Mouse (Mus musculus) MEL (cell line): ENCODE data around the gene 9230102O04Rik. TPM values are rescaled to one million over a fixed set of nuclear protein-coding genes. Genes with fewer than 3 reads are reported as not detected.

Source experiments
- DNase-seq: peaks from one replicate; pipeline ENCODE4 v3.0.0; 2011; ENCODE audit warnings: low read depth, low spot score
- H3K27ac ChIP-seq: 2 replicates; pipeline ENCODE4 v1.5.1; 2012; ENCODE audit warnings: low read depth, mild to moderate bottlenecking, control low read depth, low read length, moderate library complexity; ENCODE audit not compliant: control insufficient read depth
- H3K27me3 ChIP-seq, 2 experiments: fragments of 150-350 bp in 1 of 2; sonication (generic) in 1 of 2; 2 replicates each; pipeline ENCODE4 v1.6.1; 2012; ENCODE audit warnings: low read length in 2 of 2, mild to moderate bottlenecking in 2 of 2, improper control_type of control experiment in 1 of 2, moderate library complexity in 1 of 2; ENCODE audit not compliant: insufficient read depth in 2 of 2, control insufficient read depth in 1 of 2
- H3K36me3 ChIP-seq, 2 experiments: 2 replicates each; pipeline ENCODE4 v1.6.1; 2012 to 2014; ENCODE audit warnings: low read length in 2 of 2, improper control_type of control experiment in 1 of 2, inconsistent platforms in 1 of 2, mild to moderate bottlenecking in 1 of 2; ENCODE audit not compliant: insufficient read depth in 2 of 2, control insufficient read depth in 1 of 2
- H3K4me1 ChIP-seq, 2 experiments: fragments of 150-350 bp in 1 of 2; sonication (generic) in 1 of 2; 2 replicates each; pipeline ENCODE4 v1.6.1; 2012; ENCODE audit warnings: low read length in 2 of 2, improper control_type of control experiment in 1 of 2, mild to moderate bottlenecking in 1 of 2; ENCODE audit not compliant: insufficient read depth in 2 of 2, control insufficient read depth in 1 of 2
- H3K4me3 ChIP-seq, 2 experiments: fragments of 150-350 bp in 1 of 2; sonication (generic) in 1 of 2; 2 replicates each; pipeline ENCODE4 v1.5.1; 2012; ENCODE audit warnings: low read depth in 2 of 2, low read length in 2 of 2, mild to moderate bottlenecking in 2 of 2, moderate library complexity in 2 of 2, control low read depth in 1 of 2, improper control_type of control experiment in 1 of 2; ENCODE audit not compliant: control insufficient read depth in 1 of 2, insufficient read depth in 1 of 2
- H3K79me2 ChIP-seq: 2 replicates; pipeline ENCODE4 v1.6.1; 2012; ENCODE audit warnings: mild to moderate bottlenecking, low read length, moderate library complexity; ENCODE audit not compliant: control insufficient read depth, poor library complexity, insufficient read depth
- H3K9ac ChIP-seq: 2 replicates; pipeline ENCODE4 v1.6.1; 2012; ENCODE audit warnings: low read depth, mild to moderate bottlenecking, control low read depth, low read length, moderate library complexity; ENCODE audit not compliant: control insufficient read depth, poor library complexity, severe bottlenecking
- H3K9me3 ChIP-seq: fragments of 150-350 bp; sonication (generic); replicated peaks from 2 replicates; pipeline ENCODE4 v1.6.1; 2012; ENCODE audit warnings: mild to moderate bottlenecking, low read length, improper control_type of control experiment, moderate library complexity; ENCODE audit not compliant: insufficient read depth
- BHLHE40 ChIP-seq: IDR thresholded peaks from 2 replicates; pipeline ENCODE4 v1.6.1; 2012; ENCODE audit warnings: low read depth, mild to moderate bottlenecking, inconsistent platforms, low read length, improper control_type of control experiment, borderline replicate concordance
- CTCF ChIP-seq, 3 experiments: IDR thresholded peaks in 2 of 3; conservative IDR thresholded peaks in 1 of 3; 2 replicates each; pipeline ENCODE4 v1.5.1; 2011 to 2012; ENCODE audit warnings: low read length in 3 of 3, low read depth in 2 of 3, mild to moderate bottlenecking in 2 of 3, improper control_type of control experiment in 1 of 3, inconsistent platforms in 1 of 3, mixed read lengths in 1 of 3, moderate library complexity in 1 of 3; ENCODE audit not compliant: control insufficient read depth in 1 of 3, insufficient read depth in 1 of 3, poor library complexity in 1 of 3, severe bottlenecking in 1 of 3
- ELF1 ChIP-seq: IDR thresholded peaks from 2 replicates; pipeline ENCODE4 v1.6.1; 2014; ENCODE audit warnings: low read depth, mild to moderate bottlenecking, inconsistent platforms, low read length, improper control_type of control experiment, moderate library complexity
- ETS1 ChIP-seq: IDR thresholded peaks from 2 replicates; pipeline ENCODE4 v1.6.1; 2012; ENCODE audit warnings: low read depth, mild to moderate bottlenecking, inconsistent platforms, low read length, improper control_type of control experiment, moderate library complexity
- GABPA ChIP-seq: IDR thresholded peaks from 2 replicates; pipeline ENCODE4 v1.6.1; 2012; ENCODE audit warnings: low read depth, mild to moderate bottlenecking, inconsistent platforms, low read length, improper control_type of control experiment, moderate library complexity
- KAT2A ChIP-seq: conservative IDR thresholded peaks from 2 replicates; pipeline ENCODE4 v1.6.1; 2012; ENCODE audit warnings: low read depth, low read length, improper control_type of control experiment, inconsistent platforms
- MAZ ChIP-seq: IDR thresholded peaks from 2 replicates; pipeline ENCODE4 v1.6.1; 2012; ENCODE audit warnings: low read depth, mild to moderate bottlenecking, inconsistent platforms, low read length, improper control_type of control experiment
- MYB ChIP-seq: IDR thresholded peaks from 2 replicates; pipeline ENCODE4 v1.6.1; 2011; ENCODE audit warnings: mild to moderate bottlenecking, low read depth, low read length, improper control_type of control experiment
- MYC ChIP-seq: IDR thresholded peaks from 2 replicates; pipeline ENCODE4 v1.6.1; 2011; ENCODE audit warnings: low read depth, mild to moderate bottlenecking, low read length, improper control_type of control experiment, moderate library complexity
- NRF1 ChIP-seq: IDR thresholded peaks from 2 replicates; pipeline ENCODE4 v1.6.1; 2014; ENCODE audit warnings: low read depth, mild to moderate bottlenecking, inconsistent platforms, low read length, improper control_type of control experiment, moderate library complexity; ENCODE audit not compliant: poor library complexity, insufficient read depth, severe bottlenecking
- POLR2A ChIP-seq, 2 experiments: IDR thresholded peaks; 2 replicates each; pipeline ENCODE4 v1.6.1; 2011 to 2012; ENCODE audit warnings: low read length in 2 of 2, mild to moderate bottlenecking in 2 of 2, control low read depth in 1 of 2, improper control_type of control experiment in 1 of 2, low read depth in 1 of 2, moderate library complexity in 1 of 2; ENCODE audit not compliant: control insufficient read depth in 1 of 2, insufficient read depth in 1 of 2, poor library complexity in 1 of 2
- POLR2AphosphoS2 ChIP-seq: IDR thresholded peaks from 2 replicates; pipeline ENCODE4 v1.6.1; 2011; ENCODE audit warnings: low read length, improper control_type of control experiment
- POLR2AphosphoS5 ChIP-seq: IDR thresholded peaks from 2 replicates; pipeline ENCODE4 v1.6.1; 2012; ENCODE audit warnings: low read depth, borderline replicate concordance, mild to moderate bottlenecking, inconsistent platforms, low read length, moderate library complexity, mixed read lengths
- RCOR1 ChIP-seq: IDR thresholded peaks from 2 replicates; pipeline ENCODE4 v1.6.1; 2012; ENCODE audit warnings: low read depth, mild to moderate bottlenecking, inconsistent platforms, low read length, improper control_type of control experiment
- TCF12 ChIP-seq: IDR thresholded peaks from 2 replicates; pipeline ENCODE4 v1.6.1; 2014; ENCODE audit warnings: low read depth, mild to moderate bottlenecking, inconsistent platforms, low read length, improper control_type of control experiment, moderate library complexity
- USF1 ChIP-seq: IDR thresholded peaks from 2 replicates; pipeline ENCODE4 v1.6.1; 2014; ENCODE audit warnings: low read depth, mild to moderate bottlenecking, inconsistent platforms, low read length, improper control_type of control experiment, moderate library complexity
- ZMIZ1 ChIP-seq: IDR thresholded peaks from 2 replicates; pipeline ENCODE4 v1.6.1; 2012; ENCODE audit warnings: low read depth, mild to moderate bottlenecking, inconsistent platforms, low read length, improper control_type of control experiment, moderate library complexity
- polyA plus RNA-seq, 2 experiments: library from polyadenylated mRNA; stranded (reverse) in 1 of 2; unstranded in 1 of 2; fragments of >175 nt in 1 of 2; fragments of >200 nt in 1 of 2; gene quantifications; 2 replicates each; pipeline versions ENCODE4 v1.2.1 to v1.2.4; 2012; ENCODE audit warnings: low replicate concordance in 2 of 2, low read depth in 1 of 2; ENCODE audit not compliant: insufficient read length in 2 of 2, insufficient read depth in 1 of 2, missing spikeins in 1 of 2
- total RNA-seq: library from RNA; depleted of rRNA; stranded (reverse); fragments of 300-350 nt; gene quantifications from 2 replicates; pipeline ENCODE4 v1.2.3, GENCODE M21; 2012

9230102O04Rik gene
- total and polyA plus RNA-seq, 3 experiments, result 0.50 to 2.4 TPM; not detected in 1

DNA sequence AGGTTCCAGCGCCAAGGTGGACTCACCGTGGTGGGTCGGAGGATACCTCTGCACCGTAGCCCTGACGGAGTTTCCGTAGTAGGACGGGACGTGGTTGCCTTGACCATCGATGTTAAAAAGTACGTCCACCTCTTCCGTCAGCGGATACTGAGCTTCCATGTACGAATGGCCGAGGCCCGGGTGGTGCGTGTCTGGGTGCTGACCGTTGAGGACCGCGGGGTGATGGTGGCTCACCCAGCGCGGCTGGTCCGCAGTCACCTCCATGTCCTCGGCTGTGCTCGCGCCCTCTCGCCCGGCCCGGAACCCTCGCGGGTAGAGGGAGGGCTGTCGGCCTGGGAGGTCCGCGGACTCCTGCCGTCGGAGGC lies 12.0 kb downstream of the 9230102O04Rik start:
- Histone ChIP-seq H3K9me3 (no peaks in the 10 kb centered on the region), H3K4me1 (no peaks in the 10 kb centered on the region; a peak in 1 of 4 replicates), H3K9ac (no peak overlapping the region), H3K36me3 (no peaks in the 10 kb centered on the region), H3K79me2 (no peaks in the 10 kb centered on the region; the same call in 1 of the 2 replicates), H3K27ac (no peak overlapping the region), H3K27me3 (no peaks in the 10 kb centered on the region), H3K4me3 (no peak overlapping the region)
- DNase-seq, result no peak
- TF ChIP-seq RCOR1, result no peak
- no peak for TF ChIP-seq CTCF (IDR thresholded peaks at IDR 0.05 in 2 of 3, conservative IDR thresholded peaks at IDR 0.05 in 1 of 3; ENCODE audit: control insufficient read depth in 1 of 3, insufficient read depth in 1 of 3, low read depth in 2 of 3, low read length in 3 of 3, poor library complexity in 1 of 3, severe bottlenecking in 1 of 3)
- TF ChIP-seq NRF1, result no peak
- TF ChIP-seq GABPA, result no peak
- no peak for TF ChIP-seq MAZ
- no peak for TF ChIP-seq POLR2AphosphoS2
- no peak for TF ChIP-seq ELF1
- TF ChIP-seq USF1, result no peak
- TF ChIP-seq ZMIZ1, result no peak
- no peak for TF ChIP-seq TCF12
- no peak for TF ChIP-seq POLR2A (IDR thresholded peaks at IDR 0.05; ENCODE audit: control insufficient read depth in 1 of 2, insufficient read depth in 1 of 2, low read depth in 1 of 2, low read length in 2 of 2, poor library complexity in 1 of 2)
- no peak for TF ChIP-seq MYC
- TF ChIP-seq KAT2A, result no peak

DNA sequence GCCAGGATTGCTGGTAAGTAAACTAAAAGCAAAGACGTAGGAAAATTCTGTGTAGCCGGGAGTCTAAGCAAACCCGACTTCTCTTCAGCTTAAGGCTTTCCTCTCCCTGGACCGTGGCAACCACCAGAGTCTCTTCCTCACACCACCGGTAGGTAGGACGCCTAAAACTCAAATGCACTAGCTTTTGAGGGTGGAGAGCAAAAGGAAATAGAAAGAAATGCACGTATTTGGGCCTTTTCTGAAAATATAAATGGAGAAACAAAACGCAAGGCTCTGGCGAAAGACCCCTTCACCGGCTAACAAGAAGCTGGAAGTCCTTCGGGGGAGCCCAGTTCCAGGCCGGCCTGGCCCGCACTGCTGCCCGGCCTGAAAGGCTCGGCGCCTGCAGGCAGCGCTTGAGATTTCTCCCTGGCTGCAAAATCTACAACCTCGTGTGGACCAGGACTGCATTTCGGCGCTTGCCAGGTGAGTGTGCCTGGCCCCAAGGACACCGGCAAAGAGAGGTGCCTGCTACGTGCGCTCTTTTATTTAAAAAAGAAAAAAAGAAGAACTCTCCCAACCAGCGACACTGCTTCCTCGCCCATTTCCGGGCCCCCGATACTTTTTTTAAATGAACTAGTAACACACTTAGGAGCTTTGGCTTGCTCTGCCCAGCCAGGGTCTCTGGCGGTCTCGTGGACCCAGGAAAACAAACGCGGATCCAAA lies 12.6 kb downstream of the 9230102O04Rik start:
- no peaks in the 10 kb centered on the region for H3K9me3 ChIP-seq
- H3K36me3 ChIP-seq, result no peaks in the 10 kb centered on the region
- DNase-seq, result no peak
- H3K27me3 ChIP-seq, result no peaks in the 10 kb centered on the region
- H3K27ac ChIP-seq, result no peak overlapping the region
- no peaks in the 10 kb centered on the region; the same call in 1 of the 2 replicates for H3K79me2 ChIP-seq
- TF ChIP-seq BHLHE40, result no peak
- TF ChIP-seq POLR2AphosphoS2, result no peak
- TF ChIP-seq MYB, result no peak
- TF ChIP-seq POLR2AphosphoS5, result no peak
- no peak for TF ChIP-seq ETS1
- no peaks in the 10 kb centered on the region; a peak in 1 of 4 replicates for H3K4me1 ChIP-seq
- no peak overlapping the region for H3K4me3 ChIP-seq
- no peak overlapping the region for H3K9ac ChIP-seq
